Mouse (Mus musculus): Measurements from ENCODE around the gene Phc3.

Phc3 gene

DNA sequence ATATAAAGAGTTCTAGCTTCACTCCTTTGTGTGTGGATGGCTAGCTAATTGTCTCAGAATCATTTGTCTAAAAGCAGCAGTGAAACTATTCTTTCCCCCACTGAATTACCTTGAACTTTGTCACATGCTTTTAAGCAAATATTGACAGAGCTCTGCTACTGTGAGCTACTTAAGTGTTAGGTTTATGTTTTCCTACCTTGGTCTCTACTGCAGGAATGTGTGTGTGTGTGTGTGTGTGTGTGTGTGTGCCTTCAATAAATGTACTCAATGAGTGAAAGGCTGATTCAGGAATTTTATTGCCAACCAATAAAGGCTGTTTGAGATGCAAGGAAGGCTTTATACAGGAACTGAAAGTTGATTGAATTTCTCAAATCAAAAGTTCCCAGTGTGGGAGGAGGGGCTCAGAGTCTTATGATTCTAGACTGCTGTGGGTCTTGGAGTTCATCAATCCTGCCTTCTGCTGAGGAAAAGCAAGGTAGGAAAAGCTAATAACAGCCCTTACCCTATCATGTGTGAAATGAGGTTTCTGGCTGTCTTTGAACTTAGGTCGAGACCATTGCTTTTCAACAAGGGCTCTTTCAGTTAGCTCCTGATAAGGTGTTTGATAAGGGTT lies 7.9 kb upstream of the Phc3 start:
- DNase-seq (ENCODE audit: low read depth, low spot score): no peak

DNA sequence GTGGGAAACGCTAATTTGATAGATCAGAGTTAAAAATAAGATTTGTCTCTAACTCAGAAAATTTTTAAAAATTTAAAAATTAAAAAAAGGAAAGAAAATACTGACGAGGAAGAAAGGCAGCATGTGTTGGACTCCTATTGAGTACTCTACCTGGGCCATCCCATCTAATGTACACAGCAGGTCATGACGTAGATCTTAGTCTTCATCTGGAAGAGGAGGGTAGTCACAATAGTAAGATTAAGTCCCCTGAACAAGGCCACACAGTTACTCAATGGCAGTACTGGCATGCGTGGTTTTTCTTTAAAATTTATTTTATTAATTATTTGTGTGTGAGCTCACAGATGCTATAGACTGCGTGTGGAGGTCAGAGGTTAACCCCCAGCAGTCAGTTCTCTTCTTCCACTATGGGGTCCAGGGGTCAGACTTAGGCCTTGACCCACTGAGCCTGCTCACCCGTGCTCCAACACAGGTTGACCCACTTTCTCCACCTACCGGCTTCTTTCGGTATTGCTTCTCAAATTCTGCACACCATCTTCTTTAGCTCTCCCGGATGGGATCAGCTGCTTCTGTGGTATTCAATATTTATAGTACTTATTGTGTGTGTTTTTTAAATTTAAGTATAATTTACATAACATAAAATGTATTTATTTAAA lies 6.0 kb upstream of the Phc3 start:
- peak; percentile 70 for DNase-seq (ENCODE audit: low read depth, low spot score)

DNA sequence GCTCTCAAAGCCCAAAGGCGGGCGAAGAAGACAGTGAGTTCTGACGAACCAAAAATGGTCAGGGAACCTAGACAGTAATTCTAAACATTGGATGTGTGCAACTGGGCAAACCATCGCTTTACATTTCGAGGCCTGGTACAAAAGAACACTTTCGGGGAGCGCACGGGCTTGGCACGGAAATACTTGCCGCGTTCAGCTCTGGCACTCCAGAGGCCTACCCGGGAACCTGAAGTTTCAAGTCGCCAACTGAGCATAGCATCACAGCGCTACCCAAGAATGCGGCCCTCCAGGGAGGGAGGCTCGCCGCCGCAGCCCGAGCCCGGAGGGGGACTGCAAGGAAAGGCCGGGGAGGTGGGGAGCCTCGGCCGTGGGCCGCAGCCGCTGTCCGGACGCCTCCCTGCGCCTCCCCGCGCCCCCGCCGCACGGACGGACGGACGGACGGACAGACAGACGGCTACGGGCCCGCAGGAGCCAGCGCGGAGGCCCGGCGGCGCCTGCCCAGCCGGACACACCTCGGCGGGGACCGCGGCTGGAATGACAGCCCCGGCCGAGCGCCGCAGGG lies 603 bp downstream of the Phc3 start:
- DNase-seq (ENCODE audit: low read depth, low spot score): peak; percentile 72

DNA sequence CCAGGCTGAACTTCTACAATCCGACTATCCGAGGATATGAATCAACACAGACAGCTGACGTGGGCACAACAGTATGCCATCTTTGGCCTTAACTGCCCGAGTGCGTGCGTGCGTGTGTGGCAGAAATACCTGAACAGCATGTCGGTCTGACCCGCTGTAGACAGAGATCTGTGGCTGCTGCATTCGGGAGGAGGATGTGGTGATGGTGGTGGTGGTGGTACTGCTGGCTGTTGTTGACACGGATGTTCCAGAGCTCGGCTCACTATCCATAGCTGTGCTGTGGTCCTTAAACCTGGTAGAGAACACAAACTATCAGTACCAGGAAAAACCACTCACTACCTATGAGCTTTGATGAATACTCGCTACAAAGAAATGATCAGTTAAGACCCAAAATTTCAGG lies 3.6 kb downstream of the Phc3 start:
- DNase-seq (ENCODE audit: low read depth, low spot score): peak; percentile 70

GRCm38 (mm10) chr3:30964216-30964615 lies 5.0 kb downstream of the Phc3 start:
- no peak for DNase-seq (ENCODE audit: low read depth, low spot score)

DNA sequence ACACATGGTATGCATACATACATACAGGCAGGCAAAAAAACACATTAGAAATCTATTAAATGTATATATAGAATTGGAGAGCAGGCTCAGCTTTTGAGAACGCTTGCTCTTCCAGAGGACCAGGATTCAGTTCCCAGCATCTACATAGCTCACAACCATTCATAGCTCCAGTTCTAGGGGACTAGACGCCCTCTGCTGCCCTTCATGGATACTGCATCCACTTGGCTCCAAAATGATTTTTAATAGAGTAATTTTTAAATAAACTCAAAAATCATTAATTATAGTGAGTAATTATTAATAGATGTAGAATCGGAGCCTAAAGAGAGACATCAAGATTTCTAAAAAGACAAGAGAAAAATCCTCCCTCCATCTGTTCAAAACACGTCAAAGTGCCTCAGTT lies 6.1 kb downstream of the Phc3 start:
- no peak for DNase-seq (ENCODE audit: low read depth, low spot score)

GRCm38 (mm10) chr3:30959868-30960831 lies 9.1 kb downstream of the Phc3 start:
- no peak for DNase-seq (ENCODE audit: low read depth, low spot score)

GRCm38 (mm10) chr3:30958709-30959108 lies 10.5 kb downstream of the Phc3 start:
- no peak for DNase-seq (ENCODE audit: low read depth, low spot score)

DNA sequence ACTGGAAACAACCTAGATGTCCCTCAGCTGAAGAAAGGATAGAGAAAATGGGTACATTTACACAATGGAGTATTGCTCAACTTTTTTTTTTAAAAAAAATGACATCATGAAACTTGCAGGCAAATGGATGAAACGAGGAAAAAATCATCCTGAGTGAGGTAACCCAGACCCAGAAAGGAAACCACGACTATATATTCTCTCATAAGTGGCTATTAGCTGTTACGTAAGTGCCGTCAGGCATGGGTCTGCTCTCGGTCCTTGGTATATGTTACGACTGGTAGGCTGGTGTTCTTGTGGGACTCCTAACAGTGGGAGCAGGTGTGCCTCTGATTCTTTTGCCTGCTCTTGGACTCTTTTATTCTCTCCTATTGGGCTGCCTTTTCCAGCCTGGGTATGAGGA lies 12.9 kb downstream of the Phc3 start:
- DNase-seq (ENCODE audit: low read depth, low spot score): no peak

GRCm38 (mm10) chr3:30952273-30953070 lies 16.7 kb downstream of the Phc3 start:
- peak; percentile 70 for DNase-seq (ENCODE audit: low read depth, low spot score)

- peak; percentile 39 for DNase-seq (ENCODE audit: low read depth, low spot score)
Measured at GRCm38 (mm10) chr3:30951652-30952051, 17.6 kb downstream of the Phc3 start.

DNA sequence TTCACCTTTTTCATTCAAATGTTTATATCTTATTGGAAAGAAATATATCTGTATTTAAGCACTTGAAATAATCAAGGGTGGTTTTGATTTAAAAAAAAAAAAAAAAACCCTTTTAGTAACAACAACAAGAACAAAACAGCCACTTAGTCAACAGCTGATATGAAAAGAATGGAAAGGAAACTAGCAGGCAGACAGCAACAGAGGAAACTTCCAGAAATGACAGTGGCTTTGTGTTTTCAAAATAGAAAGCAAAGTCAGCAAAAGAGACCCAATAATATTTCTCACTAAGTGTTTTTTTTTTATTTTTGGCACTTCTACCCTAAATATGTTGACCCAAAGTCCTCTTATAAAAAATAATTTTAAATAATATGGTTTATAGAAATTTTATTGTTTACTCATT lies 34.8 kb downstream of the Phc3 start:
- no peak for DNase-seq (ENCODE audit: low read depth, low spot score)

GRCm38 (mm10) chr3:30929828-30930227 lies 39.4 kb downstream of the Phc3 start:
- DNase-seq (ENCODE audit: low read depth, low spot score): peak; percentile 25

DNA sequence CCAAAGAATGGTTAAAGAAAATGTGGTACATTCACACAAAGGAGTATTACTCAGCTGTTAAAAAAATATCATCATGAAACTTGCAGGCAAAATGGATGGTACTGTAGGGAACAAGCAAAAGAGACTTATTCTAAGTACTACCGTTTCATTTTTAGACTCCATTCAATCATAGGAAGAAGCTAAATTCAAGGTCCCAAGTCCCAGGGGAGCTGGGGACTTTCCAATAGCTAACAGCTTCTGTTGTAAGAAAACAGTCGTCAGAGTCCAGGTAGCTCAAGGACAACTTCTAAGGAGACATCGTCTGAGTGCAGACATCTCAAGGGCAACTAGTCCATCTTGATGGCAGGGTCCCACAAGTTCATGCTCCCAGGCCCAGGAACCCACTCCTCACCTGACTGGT lies 41.6 kb downstream of the Phc3 start:
- no peak for DNase-seq (ENCODE audit: low read depth, low spot score)

DNA sequence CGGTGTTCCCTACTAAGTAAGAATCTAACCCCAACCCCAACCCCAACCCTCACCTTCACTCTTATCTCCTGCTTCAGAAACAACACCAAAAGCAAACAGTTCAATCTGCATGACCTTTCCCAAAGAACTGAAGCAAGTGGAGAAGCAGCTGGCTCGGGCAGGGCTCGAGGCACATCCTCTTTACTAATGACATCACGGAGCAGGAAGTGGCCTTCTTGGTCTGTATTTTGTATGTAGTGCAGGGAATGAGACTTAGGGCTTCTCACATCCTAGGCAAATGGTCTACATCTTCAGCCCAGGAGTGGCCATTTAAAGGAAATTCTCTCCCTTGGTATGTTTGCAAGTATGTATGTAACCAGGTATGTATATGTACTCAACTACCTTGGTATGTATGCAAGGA lies 52.1 kb downstream of the Phc3 start:
- no peak for DNase-seq (ENCODE audit: low read depth, low spot score)

DNA sequence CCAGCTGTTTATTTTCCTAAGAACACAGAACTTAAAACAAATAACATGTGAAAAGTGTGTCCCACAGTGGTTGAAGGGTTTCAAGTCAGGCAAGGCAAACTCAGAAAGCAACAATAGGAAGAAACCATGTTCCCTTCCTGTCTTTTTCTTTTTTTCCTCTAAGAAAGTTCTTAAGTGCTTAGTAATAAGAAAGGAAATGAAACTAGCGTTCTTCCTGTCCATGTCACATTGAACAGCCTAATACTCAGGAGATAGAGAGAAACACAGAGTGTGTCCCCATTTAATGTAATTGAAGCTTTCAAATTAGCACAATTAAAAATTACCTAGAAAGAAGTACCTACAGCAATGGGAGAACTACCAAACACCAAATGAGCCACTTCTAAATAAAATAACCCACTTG lies 64.6 kb downstream of the Phc3 start:
- no peak for DNase-seq (ENCODE audit: low read depth, low spot score)

GRCm38 (mm10) chr3:30899407-30899806 lies 69.8 kb downstream of the Phc3 start:
- DNase-seq (ENCODE audit: low read depth, low spot score): no peak

- no peak for DNase-seq (ENCODE audit: low read depth, low spot score)
Measured at GRCm38 (mm10) chr3:30896721-30897120, 72.5 kb downstream of the Phc3 start.

DNA sequence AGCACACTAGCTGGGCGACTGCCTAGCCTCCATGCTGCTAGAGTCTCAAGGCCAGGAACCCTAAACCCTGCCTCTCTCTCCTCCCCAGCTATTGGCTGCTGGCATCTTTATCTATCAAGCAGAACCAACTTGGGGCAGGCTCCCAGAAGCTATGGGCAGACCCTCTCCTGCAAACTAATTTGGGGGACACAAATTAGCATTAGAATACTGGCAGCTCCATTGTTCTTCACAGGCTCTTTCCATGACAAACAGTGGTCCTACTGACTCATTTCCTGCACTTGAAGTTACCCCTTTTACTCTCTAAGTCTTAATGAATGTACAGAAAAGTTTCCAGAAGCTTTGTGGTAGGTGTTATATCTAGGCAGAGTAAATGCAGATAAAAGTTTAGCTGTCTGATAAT lies 80.2 kb downstream of the Phc3 start:
- no peak for DNase-seq (ENCODE audit: low read depth, low spot score)

DNA sequence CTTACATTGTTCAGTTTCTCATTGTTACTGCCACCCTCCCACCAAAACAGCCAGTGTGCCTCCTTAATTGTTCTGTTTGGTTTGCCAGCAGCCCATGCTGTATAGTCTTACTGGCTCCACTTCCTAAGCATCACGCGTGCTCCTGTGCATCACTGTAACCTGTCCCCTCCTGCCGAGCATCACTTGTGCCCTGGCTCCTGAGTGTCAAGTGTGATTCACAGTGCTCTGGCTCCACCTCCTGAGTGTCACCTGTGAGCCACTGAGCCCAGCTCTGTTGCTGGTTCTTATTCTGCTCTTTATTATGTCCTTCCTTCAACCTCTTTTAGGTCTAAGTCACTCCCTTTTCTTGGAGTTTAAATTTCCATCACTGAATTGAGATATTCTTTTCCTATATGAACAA lies 81.8 kb downstream of the Phc3 start:
- DNase-seq (ENCODE audit: low read depth, low spot score): no peak

- peak; percentile 17 for DNase-seq (ENCODE audit: low read depth, low spot score)
Measured at GRCm38 (mm10) chr3:30876709-30877108, 92.5 kb downstream of the Phc3 start.

Measured in CD4-positive helper T cell, adult 2 months (primary cell).